Mouse (Mus musculus) lung, embryonic 16.5 days (tissue): Measurements from ENCODE around the gene Gm20738. TPM values are rescaled to one million over a fixed set of nuclear protein-coding genes. Genes with fewer than 3 reads are reported as not detected.
"Not testable (repeated sequence)": the region's sequence is repeated elsewhere in the genome, so short reads cannot be mapped to it uniquely, and the experiment has no call there.

Experiments used
- ATAC-seq: fragments of 200-750 bp; cut with Nextera tagmentation; 2 replicates; pipeline ENCODE4 v1.8.0; 2017; ENCODE audit warnings: low read depth, mild to moderate bottlenecking, moderate library complexity
- H3K27ac ChIP-seq: fragments of 300-500 bp; sonication (generic); 2 replicates; pipeline ENCODE4 v1.5.1; 2014; ENCODE audit warnings: mild to moderate bottlenecking, control low read depth, low read length
- H3K27me3 ChIP-seq: fragments of 300-500 bp; sonication (generic); 2 replicates; pipeline ENCODE4 v1.6.1; 2014; ENCODE audit warnings: low read depth, low read length, mixed read lengths; ENCODE audit not compliant: control insufficient read depth, insufficient read depth
- H3K36me3 ChIP-seq: fragments of 300-500 bp; sonication (generic); 2 replicates; pipeline ENCODE4 v1.6.1; 2014; ENCODE audit warnings: low read length; ENCODE audit not compliant: control insufficient read depth, insufficient read depth
- H3K4me1 ChIP-seq: fragments of 300-500 bp; sonication (generic); replicated peaks from 2 replicates; pipeline ENCODE4 v1.6.1; 2014; ENCODE audit warnings: low read length, mixed read lengths; ENCODE audit not compliant: control insufficient read depth, insufficient read depth
- H3K4me2 ChIP-seq: fragments of 300-500 bp; sonication (generic); 2 replicates; pipeline ENCODE4 v1.6.1; 2014; ENCODE audit warnings: low read depth, low read length, control low read depth
- H3K4me3 ChIP-seq: fragments of 300-500 bp; sonication (generic); 2 replicates; pipeline ENCODE4 v1.5.1; 2014; ENCODE audit warnings: mild to moderate bottlenecking, low read length, control low read depth
- H3K9ac ChIP-seq: fragments of 300-500 bp; sonication (generic); 2 replicates; pipeline ENCODE4 v1.6.1; 2014; ENCODE audit warnings: low read length, control low read depth
- H3K9me3 ChIP-seq: fragments of 300-500 bp; sonication (generic); 2 replicates; pipeline ENCODE4 v1.6.1; 2016; ENCODE audit warnings: low read length; ENCODE audit not compliant: control insufficient read depth
- WGBS: fragments of 180-500 bp; shearing (Covaris S2); extraction: QIAGEN DNeasy Blood & Tissue Kit; methylation state at CpG from one replicate; pipeline ENCODE4 v1.1.7; 2014; 5-methylcytosine and 5-hydroxymethylcytosine counted together
- polyA plus RNA-seq: library from polyadenylated mRNA; unstranded; fragments of >200 nt; fragmentation: Nextera tagmentation; extraction: Ambion mirVana; gene quantifications from 2 replicates; pipeline ENCODE4 v1.2.1, GENCODE M21; 2015

Gene Gm20738
- polyA plus RNA-seq = not detected in 2 replicates

- H3K4me3 ChIP-seq, H3K4me2 ChIP-seq, H3K27me3 ChIP-seq, H3K27ac ChIP-seq, H3K4me1 ChIP-seq, H3K9ac ChIP-seq, H3K9me3 ChIP-seq, H3K36me3 ChIP-seq, ATAC-seq: not testable (repeated sequence)
- 79% methylated on average over 2 of the region's 4 CpGs for WGBS
Observed at GRCm38 (mm10) chrY:37957511-37957910, at the start of gene Gm20738. Gm20738 (plus strand) TSS chrY:37957811.
